Mouse (Mus musculus) gastrocnemius, postnatal 14 days (tissue): ENCODE data around the gene Morn1. TPM values are rescaled to one million over a fixed set of nuclear protein-coding genes. Genes with fewer than 3 reads are reported as not detected.

Source experiments
- DNase-seq: peaks from one replicate; pipeline ENCODE4 v3.0.0; 2021; ENCODE audit warnings: mixed read lengths
- intact Hi-C: fragments of 180-260 bp; cut with DNase I; formaldehyde crosslinking; loops from one replicate; pipeline ENCODE4 v1.15.1; 2025; ENCODE audit warnings: low total_unique reads
- total RNA-seq, 2 experiments: library from RNA; stranded (reverse); gene quantifications; 2 replicates each; pipeline ENCODE4 v1.2.3; 2021

Morn1 gene
- total RNA-seq, 2 experiments from 2014 or later, result 2.3 to 2.9 TPM

GRCm38 (mm10) chr4:155133188-155133587 lies 46.8 kb downstream of the Morn1 start:
- no peak for DNase-seq
- intact Hi-C loops, result loop anchor here (5.0 kb wide), 1 partner anchor 36 kb away; no protein-coding TSS in a partner anchor

GRCm38 (mm10) chr4:155133658-155134417 lies 47.5 kb downstream of the Morn1 start:
- intact Hi-C loops, result loop anchor here (5.0 kb wide), 1 partner anchor 37 kb away; no protein-coding TSS in a partner anchor
- DNase-seq, result peak; percentile 68

GRCm38 (mm10) chr4:155134686-155135172 lies 48.4 kb downstream of the Morn1 start:
- no peak for DNase-seq
- intact Hi-C loops, result loop anchor here (5.0 kb wide), 1 partner anchor 37 kb away; no protein-coding TSS in a partner anchor

- DNase-seq, result no peak
Measured at GRCm38 (mm10) chr4:155135909-155136585, 49.7 kb downstream of the Morn1 start.

GRCm38 (mm10) chr4:155137891-155138290 lies 51.5 kb downstream of the Morn1 start:
- peak; percentile 29 for DNase-seq
- intact Hi-C loops, result no loop called here

More at GRCm38 (mm10) chr4:155135909-155136585, 49.7 kb downstream of the Morn1 start:
- intact Hi-C loops, result no loop called here

GRCm38 (mm10) chr4:155138451-155138850 lies 52.1 kb downstream of the Morn1 start:
- no peak for DNase-seq
- intact Hi-C loops, result no loop called here

GRCm38 (mm10) chr4:155139281-155140045 lies 53.1 kb downstream of the Morn1 start:
- intact Hi-C loops, result loop anchor here (5.0 kb wide), 1 partner anchor 83 kb away; the partner anchor contains the start of gene Ski
- DNase-seq, result no peak

GRCm38 (mm10) chr4:155140150-155140549 lies 53.8 kb downstream of the Morn1 start:
- DNase-seq, result peak; percentile 33
- intact Hi-C loops, result loop anchor here (5.0 kb wide), 1 partner anchor 82 kb away; the partner anchor contains the start of gene Ski

- DNase-seq, result peak; percentile 92
- intact Hi-C loops, result loop anchor here (5.0 kb wide), 1 partner anchor 81 kb away; the partner anchor contains the start of gene Ski
Measured at GRCm38 (mm10) chr4:155140795-155141265, 54.5 kb downstream of the Morn1 start.

GRCm38 (mm10) chr4:155142836-155143235 lies 56.5 kb downstream of the Morn1 start:
- intact Hi-C loops, result loop anchor here (5.0 kb wide), 1 partner anchor 79 kb away; the partner anchor contains the start of gene Ski

GRCm38 (mm10) chr4:155143411-155143810 lies 57.0 kb downstream of the Morn1 start:
- no peak for DNase-seq
- intact Hi-C loops, result loop anchor here (5.0 kb wide), 1 partner anchor 79 kb away; the partner anchor contains the start of gene Ski

More at GRCm38 (mm10) chr4:155142836-155143235, 56.5 kb downstream of the Morn1 start:
- no peak for DNase-seq

- intact Hi-C loops, result loop anchor here (5.0 kb wide), 1 partner anchor 78 kb away; the partner anchor contains the start of gene Ski
- peak; percentile 91 for DNase-seq
Measured at GRCm38 (mm10) chr4:155143871-155144502, 57.6 kb downstream of the Morn1 start.

GRCm38 (mm10) chr4:155144548-155145180 lies 58.3 kb downstream of the Morn1 start:
- no peak for DNase-seq
- intact Hi-C loops, result loop anchor here (5.0 kb wide), 1 partner anchor 78 kb away; the partner anchor contains the start of gene Ski

GRCm38 (mm10) chr4:155146107-155146823 lies 59.9 kb downstream of the Morn1 start:
- intact Hi-C loops, result no loop called here
- no peak for DNase-seq

- intact Hi-C loops, result no loop called here
- DNase-seq, result no peak
Measured at GRCm38 (mm10) chr4:155148453-155148852, 62.1 kb downstream of the Morn1 start.

GRCm38 (mm10) chr4:155148910-155149698 lies 62.7 kb downstream of the Morn1 start:
- peak; percentile 89 for DNase-seq
- intact Hi-C loops, result no loop called here

- no peak for DNase-seq
- intact Hi-C loops, result no loop called here
Measured at GRCm38 (mm10) chr4:155149941-155150275, 63.5 kb downstream of the Morn1 start.
